Mouse (Mus musculus) ES-Bruce4 (cell line): ENCODE measurements around the gene Fbxo46. TPM values are rescaled to one million over a fixed set of nuclear protein-coding genes. Genes with fewer than 3 reads are reported as not detected.

Experiments
- H3K27ac ChIP-seq: 2 replicates; pipeline ENCODE4 v1.5.1; 2012; ENCODE audit warnings: low read length, inconsistent platforms; ENCODE audit not compliant: insufficient read depth
- H3K27me3 ChIP-seq: 2 replicates; pipeline ENCODE4 v1.6.1; 2012; ENCODE audit warnings: mild to moderate bottlenecking, low read length, inconsistent platforms; ENCODE audit not compliant: control insufficient read depth, poor library complexity, insufficient read depth, severe bottlenecking
- H3K36me3 ChIP-seq: 2 replicates; pipeline ENCODE4 v1.6.1; 2012; ENCODE audit warnings: inconsistent platforms, mild to moderate bottlenecking, low read length, moderate library complexity; ENCODE audit not compliant: control insufficient read depth, poor library complexity, insufficient read depth, severe bottlenecking
- H3K4me1 ChIP-seq: one replicate; pipeline ENCODE4 v1.8.1; 2011; ENCODE audit warnings: low read length; ENCODE audit not compliant: control insufficient read depth, insufficient read depth
- H3K4me3 ChIP-seq: 2 replicates; pipeline ENCODE4 v1.5.1; 2011; ENCODE audit warnings: low read depth, mild to moderate bottlenecking, low read length
- H3K9ac ChIP-seq: 2 replicates; pipeline ENCODE4 v1.6.1; 2012; ENCODE audit warnings: low read depth, mild to moderate bottlenecking, inconsistent platforms; ENCODE audit not compliant: poor library complexity, severe bottlenecking
- H3K9me3 ChIP-seq: replicated peaks from 2 replicates; pipeline ENCODE4 v1.6.1; 2012; ENCODE audit warnings: mild to moderate bottlenecking, low read length, inconsistent platforms; ENCODE audit not compliant: control insufficient read depth, poor library complexity, insufficient read depth, severe bottlenecking
- CTCF ChIP-seq: IDR thresholded peaks from one replicate; pipeline ENCODE4 v1.8.1; 2011; ENCODE audit warnings: low read depth, low read length
- EP300 ChIP-seq: IDR thresholded peaks from 2 replicates; pipeline ENCODE4 v1.6.1; 2011; ENCODE audit warnings: low read depth, low read length; ENCODE audit not compliant: insufficient read depth
- POLR2A ChIP-seq: IDR thresholded peaks from one replicate; pipeline ENCODE4 v1.8.1; 2011; ENCODE audit warnings: low read length; ENCODE audit not compliant: insufficient read depth
- polyA plus RNA-seq: library from polyadenylated mRNA; stranded (reverse); fragments of >200 nt; gene quantifications from 2 replicates; pipeline ENCODE4 v1.2.4, GENCODE M21; 2011; ENCODE audit warnings: low read depth; ENCODE audit not compliant: missing spikeins, insufficient read depth, insufficient read length

The Fbxo46 gene
- polyA plus RNA-seq, 1 experiment: 4.1 TPM

DNA sequence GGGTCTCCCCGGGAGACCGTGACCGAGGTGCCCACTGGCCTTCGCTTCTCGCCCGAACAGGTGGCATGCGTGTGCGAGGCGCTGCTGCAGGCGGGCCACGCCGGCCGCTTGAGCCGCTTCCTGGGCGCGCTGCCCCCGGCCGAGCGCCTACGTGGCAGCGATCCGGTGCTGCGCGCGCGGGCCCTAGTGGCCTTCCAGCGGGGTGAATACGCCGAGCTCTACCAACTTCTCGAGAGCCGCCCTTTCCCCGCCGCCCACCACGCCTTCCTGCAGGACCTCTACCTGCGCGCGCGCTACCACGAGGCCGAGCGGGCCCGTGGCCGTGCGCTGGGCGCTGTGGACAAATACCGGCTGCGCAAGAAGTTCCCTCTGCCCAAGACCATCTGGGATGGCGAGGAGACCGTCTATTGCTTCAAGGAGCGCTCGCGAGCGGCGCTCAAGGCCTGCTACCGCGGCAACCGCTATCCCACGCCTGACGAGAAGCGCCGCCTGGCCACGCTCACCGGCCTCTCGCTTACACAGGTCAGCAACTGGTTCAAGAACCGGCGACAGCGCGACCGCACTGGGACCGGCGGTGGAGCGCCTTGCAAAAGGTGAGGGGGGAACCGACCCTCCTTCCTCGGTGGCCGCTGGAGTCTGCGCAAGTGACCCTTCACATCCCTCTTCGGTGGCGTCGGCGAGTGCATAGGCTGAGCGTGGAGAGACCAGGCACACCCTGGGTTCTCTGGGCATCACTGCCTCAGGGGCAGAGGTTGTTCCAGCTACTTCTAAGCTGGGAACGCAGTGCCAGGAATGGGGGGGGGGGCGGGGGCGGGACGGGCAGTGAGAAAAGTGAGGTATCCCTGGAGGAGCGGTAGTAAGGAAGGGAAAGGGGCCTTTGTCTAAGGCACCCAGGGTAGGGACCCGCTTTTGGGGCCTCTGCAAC is 24.6 kb upstream of the Fbxo46 start:
- Histone ChIP-seq H3K4me3 (peak overlapping the region; percentile 77), H3K27me3 (no peaks in the 10 kb centered on the region), H3K36me3 (no peaks in the 10 kb centered on the region), H3K9ac (peak overlapping the region; percentile 93), H3K4me1 (no peaks in the 10 kb centered on the region), H3K9me3 (no peaks in the 10 kb centered on the region), H3K27ac (no peak overlapping the region)
- TF ChIP-seq CTCF: no peak
- TF ChIP-seq EP300: no peak
- TF ChIP-seq POLR2A: no peak

DNA sequence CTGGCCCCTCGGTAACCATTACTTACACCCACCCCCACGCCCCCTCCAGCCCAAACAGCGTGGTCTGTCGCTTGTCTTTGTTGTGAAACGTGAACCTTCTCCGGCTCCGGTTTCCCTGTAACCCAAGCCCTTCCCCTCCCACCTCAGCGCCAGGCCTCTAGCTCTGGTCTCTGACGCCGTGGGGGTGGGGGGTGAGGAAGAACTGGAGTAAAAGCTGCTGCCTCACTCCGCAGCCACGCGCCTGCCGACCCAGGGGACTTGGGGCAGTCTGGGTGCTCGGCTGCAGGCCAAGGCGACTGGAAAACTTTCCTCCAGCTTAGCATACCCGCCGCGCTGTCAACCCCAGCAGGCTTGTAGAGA is 23.9 kb upstream of the Fbxo46 start:
- H3K36me3 ChIP-seq: no peaks in the 10 kb centered on the region
- no peak for TF ChIP-seq POLR2A
- TF ChIP-seq EP300: 0 out of 2 replicates have a peak, but pooled peaks have one; percentile 10
- no peak for TF ChIP-seq CTCF
- no peak overlapping the region for H3K27ac ChIP-seq
- H3K9me3 ChIP-seq: no peaks in the 10 kb centered on the region
- peak overlapping the region; percentile 93 for H3K9ac ChIP-seq
- H3K4me1 ChIP-seq: no peaks in the 10 kb centered on the region
- H3K4me3 ChIP-seq: peak overlapping the region; percentile 29
- no peaks in the 10 kb centered on the region for H3K27me3 ChIP-seq

- H3K27ac ChIP-seq: no peak overlapping the region
- H3K36me3 ChIP-seq: no peaks in the 10 kb centered on the region
- no peaks in the 10 kb centered on the region for H3K27me3 ChIP-seq
- H3K4me3 ChIP-seq: no peak overlapping the region
- TF ChIP-seq EP300 (no peak), POLR2A (no peak), CTCF (no peak)
- H3K4me1 ChIP-seq: no peaks in the 10 kb centered on the region
- H3K9ac ChIP-seq: peak overlapping the region; percentile 93; the same call in 1 of the 2 replicates
- H3K9me3 ChIP-seq: no peaks in the 10 kb centered on the region
Observed at GRCm38 (mm10) chr7:19096421-19096976, 23.2 kb upstream of the Fbxo46 start.

DNA sequence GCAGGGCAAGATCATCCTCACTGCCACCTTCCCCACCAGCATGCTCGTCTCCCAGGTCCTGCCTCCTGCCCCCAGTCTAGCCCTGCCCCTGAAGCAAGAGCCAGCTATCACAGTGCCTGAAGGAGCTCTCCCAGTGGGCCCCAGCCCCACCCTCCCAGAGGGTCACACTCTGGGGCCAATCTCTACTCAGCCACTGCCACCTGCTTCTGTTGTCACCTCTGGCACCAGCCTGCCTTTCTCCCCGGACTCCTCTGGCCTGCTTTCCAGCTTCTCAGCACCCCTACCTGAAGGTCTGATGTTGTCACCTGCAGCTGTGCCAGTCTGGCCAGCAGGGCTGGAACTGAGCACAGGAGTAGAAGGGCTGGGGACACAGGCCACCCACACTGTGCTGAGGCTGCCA is 22.4 kb upstream of the Fbxo46 start:
- no peak overlapping the region for H3K4me3 ChIP-seq
- no peak overlapping the region for H3K27ac ChIP-seq
- H3K4me1 ChIP-seq: no peaks in the 10 kb centered on the region

DNA sequence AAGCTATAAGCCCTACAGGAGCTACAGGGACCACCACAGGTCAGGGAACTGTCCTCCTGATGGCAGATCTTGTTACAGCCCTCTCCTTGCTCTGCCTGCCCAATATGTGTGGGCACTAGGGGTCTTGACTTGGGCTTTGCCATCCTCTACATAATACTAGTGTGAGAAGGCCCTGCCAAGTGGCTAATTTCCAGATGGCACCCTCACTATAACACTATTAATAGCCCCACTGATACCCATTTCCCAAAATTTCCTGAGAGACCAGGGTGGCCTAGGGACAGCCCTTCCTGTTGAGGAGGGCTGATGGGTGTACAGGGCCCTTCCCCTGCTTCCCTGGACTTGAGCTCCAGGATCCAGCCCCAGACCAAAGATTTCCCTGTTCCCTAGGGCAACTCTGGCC is 21.8 kb upstream of the Fbxo46 start:
- no peak overlapping the region for H3K27ac ChIP-seq
- TF ChIP-seq POLR2A (no peak), EP300 (no peak), CTCF (no peak)
- H3K4me1 ChIP-seq: no peaks in the 10 kb centered on the region
- no peaks in the 10 kb centered on the region for H3K36me3 ChIP-seq
- no peak overlapping the region for H3K4me3 ChIP-seq
- no peak overlapping the region for H3K9ac ChIP-seq
- H3K9me3 ChIP-seq: no peaks in the 10 kb centered on the region
- no peaks in the 10 kb centered on the region for H3K27me3 ChIP-seq

More for the DNA sequence above, 22.4 kb upstream of the Fbxo46 start:
- no peaks in the 10 kb centered on the region for H3K36me3 ChIP-seq
- no peaks in the 10 kb centered on the region for H3K27me3 ChIP-seq
- TF ChIP-seq CTCF: no peak
- TF ChIP-seq EP300: no peak
- TF ChIP-seq POLR2A: no peak
- H3K9ac ChIP-seq: no peak overlapping the region
- H3K9me3 ChIP-seq: no peaks in the 10 kb centered on the region

DNA sequence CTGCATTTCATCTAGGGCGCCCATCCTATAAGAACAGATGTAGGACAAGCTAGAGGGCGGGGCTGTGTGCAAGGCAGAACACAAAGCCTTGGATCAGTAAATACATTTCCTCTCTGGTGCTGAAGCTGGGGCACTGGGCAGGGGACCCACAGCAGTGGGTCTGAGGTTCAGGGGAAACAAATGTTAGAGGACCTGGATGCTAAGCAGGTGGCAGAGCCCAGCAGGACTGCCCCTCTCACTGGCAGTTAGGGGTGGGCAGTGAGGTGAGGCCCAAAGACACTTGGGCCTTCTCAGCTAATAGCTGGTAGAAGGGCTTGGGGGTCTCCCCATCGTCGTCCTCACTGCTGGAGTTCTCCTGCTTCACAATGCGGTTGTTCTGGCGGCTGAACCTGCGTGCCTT is 20.8 kb upstream of the Fbxo46 start:
- Histone ChIP-seq H3K27ac (no peak overlapping the region), H3K9ac (no peak overlapping the region), H3K27me3 (no peaks in the 10 kb centered on the region), H3K9me3 (no peaks in the 10 kb centered on the region), H3K4me1 (no peaks in the 10 kb centered on the region), H3K36me3 (no peaks in the 10 kb centered on the region), H3K4me3 (no peak overlapping the region)
- TF ChIP-seq EP300: no peak
- no peak for TF ChIP-seq CTCF
